Mouse (Mus musculus) MEL (cell line): ENCODE measurements around the gene Fkbp2. TPM values are rescaled to one million over a fixed set of nuclear protein-coding genes. Genes with fewer than 3 reads are reported as not detected.

Experiments used
- DNase-seq: peaks from one replicate; pipeline ENCODE4 v3.0.0; 2011; ENCODE audit warnings: low read depth, low spot score
- H3K27ac ChIP-seq: 2 replicates; pipeline ENCODE4 v1.5.1; 2012; ENCODE audit warnings: low read depth, mild to moderate bottlenecking, control low read depth, low read length, moderate library complexity; ENCODE audit not compliant: control insufficient read depth
- H3K27me3 ChIP-seq, 2 experiments: fragments of 150-350 bp in 1 of 2; sonication (generic) in 1 of 2; 2 replicates each; pipeline ENCODE4 v1.6.1; 2012; ENCODE audit warnings: low read length in 2 of 2, mild to moderate bottlenecking in 2 of 2, improper control_type of control experiment in 1 of 2, moderate library complexity in 1 of 2; ENCODE audit not compliant: insufficient read depth in 2 of 2, control insufficient read depth in 1 of 2
- H3K36me3 ChIP-seq, 2 experiments: 2 replicates each; pipeline ENCODE4 v1.6.1; 2012 to 2014; ENCODE audit warnings: low read length in 2 of 2, improper control_type of control experiment in 1 of 2, inconsistent platforms in 1 of 2, mild to moderate bottlenecking in 1 of 2; ENCODE audit not compliant: insufficient read depth in 2 of 2, control insufficient read depth in 1 of 2
- H3K4me1 ChIP-seq, 2 experiments: fragments of 150-350 bp in 1 of 2; sonication (generic) in 1 of 2; 2 replicates each; pipeline ENCODE4 v1.6.1; 2012; ENCODE audit warnings: low read length in 2 of 2, improper control_type of control experiment in 1 of 2, mild to moderate bottlenecking in 1 of 2; ENCODE audit not compliant: insufficient read depth in 2 of 2, control insufficient read depth in 1 of 2
- H3K4me3 ChIP-seq, 2 experiments: fragments of 150-350 bp in 1 of 2; sonication (generic) in 1 of 2; 2 replicates each; pipeline ENCODE4 v1.5.1; 2012; ENCODE audit warnings: low read depth in 2 of 2, low read length in 2 of 2, mild to moderate bottlenecking in 2 of 2, moderate library complexity in 2 of 2, control low read depth in 1 of 2, improper control_type of control experiment in 1 of 2; ENCODE audit not compliant: control insufficient read depth in 1 of 2, insufficient read depth in 1 of 2
- H3K79me2 ChIP-seq: 2 replicates; pipeline ENCODE4 v1.6.1; 2012; ENCODE audit warnings: mild to moderate bottlenecking, low read length, moderate library complexity; ENCODE audit not compliant: control insufficient read depth, poor library complexity, insufficient read depth
- H3K9ac ChIP-seq: 2 replicates; pipeline ENCODE4 v1.6.1; 2012; ENCODE audit warnings: low read depth, mild to moderate bottlenecking, control low read depth, low read length, moderate library complexity; ENCODE audit not compliant: control insufficient read depth, poor library complexity, severe bottlenecking
- H3K9me3 ChIP-seq: fragments of 150-350 bp; sonication (generic); replicated peaks from 2 replicates; pipeline ENCODE4 v1.6.1; 2012; ENCODE audit warnings: mild to moderate bottlenecking, low read length, improper control_type of control experiment, moderate library complexity; ENCODE audit not compliant: insufficient read depth
- BHLHE40 ChIP-seq: IDR thresholded peaks from 2 replicates; pipeline ENCODE4 v1.6.1; 2012; ENCODE audit warnings: low read depth, mild to moderate bottlenecking, inconsistent platforms, low read length, improper control_type of control experiment, borderline replicate concordance
- GATA1 ChIP-seq: IDR thresholded peaks from 2 replicates; pipeline ENCODE4 v1.6.1; 2011; ENCODE audit warnings: low read depth, low read length, improper control_type of control experiment
- HCFC1 ChIP-seq: IDR thresholded peaks from 2 replicates; pipeline ENCODE4 v1.6.1; 2012; ENCODE audit warnings: low read depth, mild to moderate bottlenecking, inconsistent platforms, low read length, improper control_type of control experiment, moderate library complexity
- KAT2A ChIP-seq: conservative IDR thresholded peaks from 2 replicates; pipeline ENCODE4 v1.6.1; 2012; ENCODE audit warnings: low read depth, low read length, improper control_type of control experiment, inconsistent platforms
- MAFK ChIP-seq: IDR thresholded peaks from 2 replicates; pipeline ENCODE4 v1.6.1; 2011; ENCODE audit warnings: low read depth, mild to moderate bottlenecking, low read length, improper control_type of control experiment, borderline replicate concordance
- MAZ ChIP-seq: IDR thresholded peaks from 2 replicates; pipeline ENCODE4 v1.6.1; 2012; ENCODE audit warnings: low read depth, mild to moderate bottlenecking, inconsistent platforms, low read length, improper control_type of control experiment
- MYC ChIP-seq: IDR thresholded peaks from 2 replicates; pipeline ENCODE4 v1.6.1; 2011; ENCODE audit warnings: low read depth, mild to moderate bottlenecking, low read length, improper control_type of control experiment, moderate library complexity
- NELFE ChIP-seq: IDR thresholded peaks from 2 replicates; pipeline ENCODE4 v1.6.1; 2011; ENCODE audit warnings: low read depth, low read length, improper control_type of control experiment
- RAD21 ChIP-seq: IDR thresholded peaks from 2 replicates; pipeline ENCODE4 v1.6.1; 2011; ENCODE audit warnings: mild to moderate bottlenecking, low read depth, low read length, improper control_type of control experiment
- SIN3A ChIP-seq: IDR thresholded peaks from 2 replicates; pipeline ENCODE4 v1.6.1; 2012; ENCODE audit warnings: low read length, improper control_type of control experiment, inconsistent platforms
- USF2 ChIP-seq, 2 experiments: IDR thresholded peaks; 2 replicates each; pipeline ENCODE4 v1.6.1; 2011 to 2012; ENCODE audit warnings: improper control_type of control experiment in 2 of 2, low read length in 2 of 2, borderline replicate concordance in 1 of 2, inconsistent platforms in 1 of 2, low read depth in 1 of 2, mild to moderate bottlenecking in 1 of 2; ENCODE audit not compliant: insufficient read depth in 1 of 2
- ZC3H11A ChIP-seq: IDR thresholded peaks from 2 replicates; pipeline ENCODE4 v1.6.1; 2012; ENCODE audit warnings: low read depth, mild to moderate bottlenecking, inconsistent platforms, low read length, improper control_type of control experiment
- polyA plus RNA-seq, 2 experiments: library from polyadenylated mRNA; stranded (reverse) in 1 of 2; unstranded in 1 of 2; fragments of >175 nt in 1 of 2; fragments of >200 nt in 1 of 2; gene quantifications; 2 replicates each; pipeline versions ENCODE4 v1.2.1 to v1.2.4; 2012; ENCODE audit warnings: low replicate concordance in 2 of 2, low read depth in 1 of 2; ENCODE audit not compliant: insufficient read length in 2 of 2, insufficient read depth in 1 of 2, missing spikeins in 1 of 2
- total RNA-seq: library from RNA; depleted of rRNA; stranded (reverse); fragments of 300-350 nt; gene quantifications from 2 replicates; pipeline ENCODE4 v1.2.3, GENCODE M21; 2012

The Fkbp2 gene
- total and polyA plus RNA-seq, 3 experiments, result 53.9 to 167 TPM; not detected in 1

DNA sequence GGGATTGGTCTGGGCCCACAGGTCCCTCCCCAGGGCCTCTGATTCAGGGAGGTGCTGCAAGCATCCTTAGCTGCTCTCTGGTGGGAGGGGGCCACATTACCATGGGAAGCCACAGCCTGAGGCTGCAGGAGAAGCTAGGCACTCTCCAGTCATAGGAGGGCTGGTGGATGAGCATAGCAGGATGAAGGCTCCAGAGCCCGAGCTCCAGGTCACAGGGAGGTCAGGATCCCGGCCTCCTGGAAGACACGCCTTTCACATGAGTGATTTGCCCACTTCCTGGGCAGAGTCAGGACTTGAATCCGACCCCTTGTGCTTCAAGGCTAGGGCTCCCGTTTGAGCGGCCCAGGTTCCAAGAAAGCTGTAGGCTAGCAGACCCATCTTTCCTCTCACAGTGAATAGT lies 8.7 kb downstream of the Fkbp2 start:
- no peaks in the 10 kb centered on the region for H3K9me3 ChIP-seq
- no peak overlapping the region for H3K27ac ChIP-seq
- H3K27me3 ChIP-seq, result no peaks in the 10 kb centered on the region
- H3K36me3 ChIP-seq, result peaks cover 0 to 20% of the 10 kb centered on the region in 2 experiments; a peak in 2 of 4 replicates
- H3K9ac ChIP-seq, result no peak overlapping the region
- TF ChIP-seq MAZ (no peak), MAFK (no peak), SIN3A (no peak), KAT2A (no peak), BHLHE40 (no peak), USF2 (IDR thresholded peaks at IDR 0.05; ENCODE audit: borderline replicate concordance in 1 of 2, insufficient read depth in 1 of 2, low read depth in 1 of 2, low read length in 2 of 2) (no peak), ZC3H11A (no peak), RAD21 (no peak), NELFE (no peak), MYC (no peak)
- H3K4me1 ChIP-seq, result peaks cover 4 to 43% of the 10 kb centered on the region in 2 experiments
- no peak for DNase-seq
- peaks cover 15% of the 10 kb centered on the region for H3K79me2 ChIP-seq
- no peak overlapping the region for H3K4me3 ChIP-seq

DNA sequence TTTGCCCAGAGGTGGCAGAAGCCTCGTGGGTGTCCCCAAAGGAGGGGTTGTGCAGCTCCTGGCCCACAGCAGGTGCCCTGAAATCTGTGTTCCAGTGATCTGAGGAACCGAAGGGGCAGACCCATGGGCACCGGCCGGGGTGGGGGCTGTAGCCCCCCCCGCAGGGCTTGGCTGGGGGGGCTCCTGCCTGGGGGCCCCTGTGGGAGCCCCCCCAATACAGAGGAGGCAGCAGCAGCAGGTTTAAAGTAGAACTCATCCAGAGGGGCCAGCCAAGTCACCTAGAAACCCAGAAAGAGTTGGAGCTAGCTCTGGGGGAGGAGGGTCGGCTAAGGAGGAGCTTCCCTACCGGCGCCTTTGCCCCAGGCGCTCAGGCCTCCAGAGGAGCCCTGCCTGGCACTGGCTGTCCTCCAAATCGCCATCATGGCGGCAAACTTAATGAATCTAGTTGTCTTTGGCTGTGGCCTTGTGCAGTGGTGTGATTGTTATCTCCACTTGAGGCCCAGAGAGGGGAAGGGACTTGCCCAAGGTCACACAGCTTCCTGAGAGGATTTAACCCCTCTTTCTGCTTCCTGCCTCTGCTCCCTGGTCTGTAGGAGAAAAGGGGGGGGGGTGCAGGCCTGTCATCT lies 9.7 kb downstream of the Fkbp2 start:
- H3K36me3 ChIP-seq, result peaks cover 0 to 18% of the 10 kb centered on the region in 2 experiments; a peak in 2 of 4 replicates
- TF ChIP-seq HCFC1 (0 out of 2 replicates have a peak, but pooled peaks have one; percentile 21), NELFE (no peak), SIN3A (0 out of 2 replicates have a peak, but pooled peaks have one; percentile 15), GATA1 (peak; percentile 36; the same call in 1 of the 2 replicates)
- no peak overlapping the region for H3K4me3 ChIP-seq
- DNase-seq, result peak; percentile 53
- peaks cover 5% of the 10 kb centered on the region for H3K79me2 ChIP-seq
- H3K9ac ChIP-seq, result peak overlapping the region; percentile 25
- H3K27ac ChIP-seq, result no peak overlapping the region
- H3K27me3 ChIP-seq, result no peaks in the 10 kb centered on the region
- no peaks in the 10 kb centered on the region for H3K9me3 ChIP-seq
- H3K4me1 ChIP-seq, result peaks cover 4 to 40% of the 10 kb centered on the region in 2 experiments
